Mouse (Mus musculus) heart, embryonic 12.5 days (tissue): ENCODE data around the gene Cox8a. TPM values are rescaled to one million over a fixed set of nuclear protein-coding genes. Genes with fewer than 3 reads are reported as not detected.

Experiments
- ATAC-seq: fragments of 200-750 bp; cut with Nextera tagmentation; 2 replicates; pipeline ENCODE4 v1.8.0; 2017; ENCODE audit warnings: moderate TSS enrichment, moderate library complexity; ENCODE audit not compliant: insufficient number of reproducible peaks, low FRiP score
- H3K27ac ChIP-seq: fragments of 300-500 bp; sonication (generic); 2 replicates; pipeline ENCODE4 v1.5.1; 2016; ENCODE audit warnings: mild to moderate bottlenecking, moderate library complexity; ENCODE audit not compliant: poor library complexity, severe bottlenecking
- H3K27me3 ChIP-seq: fragments of 300-500 bp; sonication (generic); replicated peaks from 2 replicates; pipeline ENCODE4 v1.6.1; 2016; ENCODE audit warnings: mild to moderate bottlenecking, moderate library complexity
- H3K36me3 ChIP-seq: fragments of 300-500 bp; sonication (generic); 2 replicates; pipeline ENCODE4 v1.6.1; 2016; ENCODE audit warnings: mild to moderate bottlenecking, moderate library complexity
- H3K4me1 ChIP-seq: fragments of 300-500 bp; sonication (generic); replicated peaks from 2 replicates; pipeline ENCODE4 v1.6.1; 2016; ENCODE audit warnings: mild to moderate bottlenecking
- H3K4me2 ChIP-seq: fragments of 300-500 bp; sonication (generic); 2 replicates; pipeline ENCODE4 v1.6.1; 2016; ENCODE audit warnings: mild to moderate bottlenecking, moderate library complexity
- H3K4me3 ChIP-seq: fragments of 300-500 bp; sonication (generic); 2 replicates; pipeline ENCODE4 v1.5.1; 2016; ENCODE audit warnings: mild to moderate bottlenecking
- H3K9ac ChIP-seq: fragments of 300-500 bp; sonication (generic); 2 replicates; pipeline ENCODE4 v1.6.1; 2016; ENCODE audit warnings: mild to moderate bottlenecking, moderate library complexity
- H3K9me3 ChIP-seq: fragments of 300-500 bp; sonication (generic); replicated peaks from 2 replicates; pipeline ENCODE4 v1.6.1; 2016; ENCODE audit warnings: mild to moderate bottlenecking, moderate library complexity
- WGBS: fragments of 180-500 bp; shearing (Covaris S2); methylation state at CpG from one replicate; pipeline ENCODE4 v1.1.7; 2016; 5-methylcytosine and 5-hydroxymethylcytosine counted together
- polyA plus RNA-seq: library from polyadenylated mRNA; unstranded; fragments of >200 nt; fragmentation: Nextera tagmentation; extraction: Ambion mirVana; gene quantifications from 2 replicates; pipeline ENCODE4 v1.2.1, GENCODE M21; 2016

The Cox8a gene
- polyA plus RNA-seq, 1 experiment from 2014 or later: 2,138 TPM

DNA sequence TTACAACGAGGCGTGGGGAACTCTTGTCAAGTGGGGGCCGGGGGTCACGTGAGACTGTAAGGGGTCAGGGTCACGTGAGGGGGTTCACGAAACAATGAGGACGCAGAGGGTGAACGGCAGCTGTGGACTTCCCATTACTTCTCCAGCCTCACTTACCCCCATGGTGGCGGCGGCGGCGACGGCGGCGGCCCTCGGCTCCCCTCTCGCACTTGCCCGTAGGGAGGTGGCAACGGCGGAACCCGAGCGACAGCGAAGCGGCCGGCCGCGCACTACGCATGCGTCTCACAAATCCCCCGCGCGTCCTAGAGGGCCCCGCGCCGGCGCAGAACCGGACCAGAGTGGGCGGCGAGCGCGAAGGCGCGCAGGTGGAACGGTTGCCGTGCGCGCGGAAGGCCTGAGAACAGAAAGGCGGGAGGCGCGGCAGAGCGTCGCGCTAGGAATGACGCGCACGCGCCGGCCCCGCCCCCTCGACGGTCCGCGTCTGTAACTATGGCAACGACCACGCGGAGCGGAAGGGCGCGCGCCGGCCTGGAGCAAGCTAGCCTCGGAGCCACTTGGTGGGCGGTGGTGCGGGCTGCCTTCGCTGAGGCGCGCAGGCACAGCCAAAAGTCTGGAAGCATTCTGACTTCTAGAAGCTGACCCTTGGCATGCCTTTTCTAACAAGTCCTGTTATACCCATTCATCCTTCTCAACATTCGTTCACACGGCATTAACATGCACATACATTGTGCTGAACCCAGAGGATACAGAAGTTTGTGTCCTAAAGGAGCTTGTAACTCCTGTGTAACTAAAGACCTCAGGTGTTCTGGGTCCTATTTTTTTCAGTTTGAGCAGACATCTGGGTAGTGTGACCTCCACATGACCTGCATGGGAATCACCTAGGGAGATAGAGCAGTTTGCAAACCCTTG lies 23.6 kb upstream of the Cox8a start, which contains the start of gene Naa40:
Gene Naa40, minus strand, starts transcription at position 402 of the 909 bp plus-strand sequence.
- H3K9me3 ChIP-seq: 0 out of 2 replicates have a peak, but pooled peaks cover 1% of the 10 kb centered on the region
- H3K9ac ChIP-seq: peak within 1 kb of the TSS; percentile 92
- peaks cover 11% of the 10 kb centered on the region for H3K4me1 ChIP-seq
- H3K4me2 ChIP-seq: peak within 1 kb of the TSS; percentile 86
- WGBS: under 1% methylated on average over 79 of the region's 80 CpGs
- H3K27ac ChIP-seq: peak within 1 kb of the TSS; percentile 89
- H3K36me3 ChIP-seq: peaks cover 27% of the 10 kb centered on the region
- no peaks in the 10 kb centered on the region for H3K27me3 ChIP-seq
- peak; percentile 94 for ATAC-seq
- peak within 1 kb of the TSS; percentile 88 for H3K4me3 ChIP-seq

GRCm38 (mm10) chr19:7240291-7240690 lies 22.9 kb upstream of the Cox8a start:
- H3K4me3 ChIP-seq: peak overlapping the region; percentile 88
- WGBS: 3% methylated on average over 13 of the region's 13 CpGs
- peak overlapping the region; percentile 89 for H3K27ac ChIP-seq
- H3K4me2 ChIP-seq: peak overlapping the region; percentile 86
- H3K4me1 ChIP-seq: peaks cover 11% of the 10 kb centered on the region
- no peak; the same call in 1 of the 2 replicates for ATAC-seq
- H3K9me3 ChIP-seq: 0 out of 2 replicates have a peak, but pooled peaks cover 7% of the 10 kb centered on the region
- H3K36me3 ChIP-seq: peaks cover 33% of the 10 kb centered on the region
- H3K9ac ChIP-seq: peak overlapping the region; percentile 92
- no peaks in the 10 kb centered on the region for H3K27me3 ChIP-seq

DNA sequence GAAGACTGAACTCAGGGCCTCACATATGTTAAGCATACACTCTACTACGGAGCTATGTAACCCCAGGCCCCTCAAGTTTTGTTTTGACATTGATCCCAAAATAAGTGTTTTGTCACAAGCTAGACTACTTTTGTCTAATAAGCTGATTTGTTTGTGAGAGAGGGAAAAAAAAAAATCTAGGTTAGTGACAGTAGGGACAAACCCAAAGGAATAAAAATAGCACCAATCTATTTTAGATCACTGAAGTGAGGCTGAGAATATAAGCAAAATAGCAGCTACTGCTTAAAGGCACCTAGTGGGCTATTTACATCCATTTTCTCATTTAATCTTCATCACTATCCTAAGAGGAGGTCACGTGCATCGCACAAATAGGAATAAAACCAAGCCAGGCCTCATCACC lies 22.2 kb upstream of the Cox8a start:
- H3K9me3 ChIP-seq: 0 out of 2 replicates have a peak, but pooled peaks cover 7% of the 10 kb centered on the region
- H3K36me3 ChIP-seq: peaks cover 38% of the 10 kb centered on the region
- H3K27me3 ChIP-seq: no peaks in the 10 kb centered on the region
- no peak overlapping the region for H3K27ac ChIP-seq
- peak overlapping the region; percentile 88 for H3K4me3 ChIP-seq
- peak overlapping the region; percentile 92 for H3K9ac ChIP-seq
- H3K4me1 ChIP-seq: peaks cover 11% of the 10 kb centered on the region
- H3K4me2 ChIP-seq: peak overlapping the region; percentile 86
- no peak for ATAC-seq
- 85% methylated on average over 3 of the region's 3 CpGs for WGBS

DNA sequence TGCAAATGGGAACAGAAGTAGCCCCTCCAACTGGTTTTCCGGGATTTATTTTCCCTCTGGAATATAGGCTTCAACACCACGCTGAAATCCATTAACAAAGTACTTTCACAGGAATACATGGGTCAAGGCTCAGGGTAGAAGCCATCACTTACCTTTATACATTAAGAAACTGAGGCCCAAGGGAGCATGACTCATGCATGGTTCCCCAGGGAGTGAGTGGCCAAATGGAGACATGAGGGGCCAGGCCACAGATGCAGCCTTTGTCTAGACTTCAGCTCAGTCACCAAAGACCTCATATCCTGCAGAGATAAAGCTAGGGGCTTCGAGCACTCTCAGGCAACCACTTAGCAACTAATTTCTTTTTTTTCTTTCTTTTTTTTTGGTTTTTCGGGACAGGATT lies 19.3 kb upstream of the Cox8a start:
- no peaks in the 10 kb centered on the region for H3K27me3 ChIP-seq
- no peak overlapping the region for H3K4me3 ChIP-seq
- peaks cover 64% of the 10 kb centered on the region for H3K36me3 ChIP-seq
- WGBS: 85% methylated on average over 4 of the region's 4 CpGs
- H3K9ac ChIP-seq: no peak overlapping the region
- no peak overlapping the region for H3K27ac ChIP-seq
- ATAC-seq: no peak
- H3K4me1 ChIP-seq: peaks cover 11% of the 10 kb centered on the region
- no peak overlapping the region for H3K4me2 ChIP-seq
- 0 out of 2 replicates have a peak, but pooled peaks cover 7% of the 10 kb centered on the region for H3K9me3 ChIP-seq

DNA sequence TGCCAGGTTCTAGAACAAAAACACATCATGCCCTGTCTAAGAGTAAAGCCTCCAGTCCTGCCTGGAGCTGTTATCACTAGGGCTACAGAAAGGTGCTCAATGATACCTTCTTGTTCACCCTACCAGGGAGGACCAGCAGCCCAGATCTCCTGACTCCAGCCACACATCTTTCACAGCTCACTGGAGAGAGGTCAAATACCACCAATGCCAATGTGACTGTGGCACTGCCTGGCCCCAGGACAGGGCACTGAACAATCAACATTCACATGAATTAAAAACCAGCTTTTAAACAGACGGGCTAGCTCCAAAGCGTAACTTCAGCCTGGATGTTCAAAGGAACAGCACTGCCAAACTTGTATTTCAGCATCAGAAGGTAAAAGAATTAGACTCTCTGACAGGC lies 18.6 kb upstream of the Cox8a start:
- Histone ChIP-seq H3K4me3 (no peak overlapping the region), H3K27me3 (no peaks in the 10 kb centered on the region), H3K27ac (no peak overlapping the region), H3K4me2 (no peak overlapping the region), H3K36me3 (peaks cover 71% of the 10 kb centered on the region), H3K4me1 (peaks cover 9% of the 10 kb centered on the region), H3K9ac (no peak overlapping the region), H3K9me3 (0 out of 2 replicates have a peak, but pooled peaks cover 7% of the 10 kb centered on the region)
- ATAC-seq: no peak
- WGBS: 94% methylated on average over 2 of the region's 2 CpGs

- Histone ChIP-seq H3K27ac (no peak overlapping the region), H3K4me2 (no peak overlapping the region), H3K27me3 (no peaks in the 10 kb centered on the region), H3K4me3 (no peak overlapping the region), H3K9ac (no peak overlapping the region), H3K4me1 (peaks cover 9% of the 10 kb centered on the region), H3K36me3 (peaks cover 77% of the 10 kb centered on the region), H3K9me3 (0 out of 2 replicates have a peak, but pooled peaks cover 7% of the 10 kb centered on the region)
- ATAC-seq: no peak
- 94% methylated on average over 9 of the region's 9 CpGs for WGBS
Measured at GRCm38 (mm10) chr19:7235461-7235860, 18.0 kb upstream of the Cox8a start.

DNA sequence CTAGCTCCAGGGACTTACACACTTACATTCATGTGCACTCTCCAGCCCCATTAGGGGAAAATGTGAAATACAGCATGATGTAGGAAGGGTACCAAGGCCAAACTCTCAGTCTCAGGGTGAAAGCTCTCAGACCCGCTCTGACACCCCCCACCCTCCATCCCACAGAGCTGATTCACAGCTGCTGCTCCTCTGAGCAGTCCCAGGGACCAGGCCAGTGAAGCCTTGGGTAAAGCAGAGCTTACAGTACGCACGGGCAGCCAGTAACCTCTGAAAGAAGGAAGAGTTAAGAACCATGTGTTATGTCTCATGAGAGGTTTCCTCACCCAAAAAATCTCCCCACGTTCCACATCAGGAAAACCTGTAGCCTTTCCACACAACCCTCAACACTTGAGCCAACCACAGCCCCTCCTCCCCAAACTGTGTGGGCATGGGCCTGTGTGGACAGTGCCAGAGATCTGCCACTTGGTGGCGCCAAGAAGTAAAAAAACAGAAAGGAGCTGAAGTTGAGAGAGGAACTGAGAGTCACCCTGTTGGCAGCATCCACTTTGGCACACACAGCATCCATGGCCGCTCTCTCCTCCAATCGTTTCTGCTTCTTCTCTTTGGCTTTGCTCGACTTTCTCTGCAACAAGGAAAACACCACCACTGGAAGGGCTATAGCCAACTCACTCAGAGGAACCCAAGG lies 17.3 kb upstream of the Cox8a start:
- Histone ChIP-seq H3K27ac (no peak overlapping the region), H3K9me3 (0 out of 2 replicates have a peak, but pooled peaks cover 7% of the 10 kb centered on the region), H3K36me3 (peaks cover 85% of the 10 kb centered on the region), H3K9ac (no peak overlapping the region), H3K4me3 (no peak overlapping the region), H3K27me3 (no peaks in the 10 kb centered on the region), H3K4me1 (peaks cover 3% of the 10 kb centered on the region), H3K4me2 (no peak overlapping the region)
- WGBS: 64% methylated on average over 8 of the region's 8 CpGs
- 0 out of 2 replicates have a peak, but pooled peaks have one; percentile 46 for ATAC-seq

- H3K36me3 ChIP-seq: peaks cover 57% of the 10 kb centered on the region
- H3K4me3 ChIP-seq: no peak overlapping the region
- no peak for ATAC-seq
- no peak overlapping the region for H3K9ac ChIP-seq
- 82% methylated on average over 6 of the region's 6 CpGs for WGBS
- no peak overlapping the region for H3K4me2 ChIP-seq
- no peak overlapping the region for H3K27ac ChIP-seq
- no peaks in the 10 kb centered on the region for H3K9me3 ChIP-seq
- H3K4me1 ChIP-seq: peaks cover 4% of the 10 kb centered on the region; the same call in 1 of the 2 replicates
- no peaks in the 10 kb centered on the region for H3K27me3 ChIP-seq
Measured at GRCm38 (mm10) chr19:7226511-7226914, 9.1 kb upstream of the Cox8a start.

DNA sequence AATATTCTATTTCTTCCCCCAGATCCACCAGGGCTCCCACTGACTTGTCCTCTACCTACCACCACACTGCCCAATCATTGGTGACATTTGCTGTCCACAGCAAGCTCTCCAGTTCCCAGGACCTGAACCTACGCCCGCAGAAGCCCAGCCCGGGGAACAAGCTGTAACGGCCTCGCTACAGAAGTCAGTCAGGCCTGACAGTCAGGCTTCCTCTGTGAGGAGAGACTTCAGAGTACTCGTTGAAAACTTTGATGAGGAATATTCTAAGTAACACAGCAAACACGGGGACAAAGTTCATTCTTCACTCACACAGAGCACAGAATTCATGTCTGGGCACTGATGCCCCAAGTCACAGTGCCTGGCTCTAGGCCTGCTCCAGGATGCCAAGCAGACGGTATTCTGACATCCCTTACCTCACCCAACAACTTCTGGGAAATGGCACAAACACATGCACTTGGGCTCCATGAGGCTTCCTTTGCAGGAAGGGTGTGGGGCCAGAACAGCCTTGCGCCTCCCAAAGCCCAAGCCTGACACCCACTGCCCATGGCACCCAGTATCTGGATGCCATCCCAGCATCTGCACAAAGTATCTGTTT lies 7.8 kb upstream of the Cox8a start:
- Histone ChIP-seq H3K9me3 (no peaks in the 10 kb centered on the region), H3K4me3 (no peak overlapping the region), H3K4me1 (peaks cover 4% of the 10 kb centered on the region; the same call in 1 of the 2 replicates), H3K9ac (no peak overlapping the region), H3K36me3 (peaks cover 44% of the 10 kb centered on the region), H3K27me3 (no peaks in the 10 kb centered on the region), H3K27ac (no peak overlapping the region), H3K4me2 (no peak overlapping the region)
- WGBS: 87% methylated on average over 9 of the region's 9 CpGs
- no peak for ATAC-seq

- Histone ChIP-seq H3K9me3 (no peaks in the 10 kb centered on the region), H3K9ac (no peak overlapping the region), H3K4me1 (peaks cover 4% of the 10 kb centered on the region; the same call in 1 of the 2 replicates), H3K4me3 (no peak overlapping the region), H3K27me3 (no peaks in the 10 kb centered on the region), H3K36me3 (peaks cover 35% of the 10 kb centered on the region), H3K4me2 (no peak overlapping the region), H3K27ac (no peak overlapping the region)
- no peak for ATAC-seq
- 87% methylated on average over 3 of the region's 3 CpGs for WGBS
Measured at GRCm38 (mm10) chr19:7224253-7224652, 6.8 kb upstream of the Cox8a start.

- H3K4me3 ChIP-seq: no peak overlapping the region
- H3K36me3 ChIP-seq: peaks cover 27% of the 10 kb centered on the region
- no peaks in the 10 kb centered on the region for H3K9me3 ChIP-seq
- no peak overlapping the region for H3K27ac ChIP-seq
- no peak for ATAC-seq
- H3K4me2 ChIP-seq: no peak overlapping the region
- H3K4me1 ChIP-seq: peaks cover 4% of the 10 kb centered on the region; the same call in 1 of the 2 replicates
- no peaks in the 10 kb centered on the region for H3K27me3 ChIP-seq
- no peak overlapping the region for H3K9ac ChIP-seq
Measured at GRCm38 (mm10) chr19:7223488-7223887, 6.1 kb upstream of the Cox8a start.
